Mouse (Mus musculus) naive thymus-derived CD4-positive, alpha-beta T cell, adult 2 months (primary cell): Measurements from ENCODE around the gene Ift122.

Source experiments
- DNase-seq: peaks from one replicate; pipeline ENCODE4 v3.0.0-alpha.2; 2011; ENCODE audit warnings: low read depth

The Ift122 gene

GRCm38 (mm10) chr6:115853091-115853813 is at the start of gene Ift122, which contains the start of gene Mbd4:
Gene Ift122 (plus strand): TSS chr6:115853470.
Gene Mbd4 (minus strand): TSS chr6:115853371.
- peak; percentile 100 for DNase-seq

- DNase-seq: peak; percentile 78
Measured at GRCm38 (mm10) chr6:115803541-115804382, 49.5 kb upstream of the Ift122 start.

- peak; percentile 14 for DNase-seq
Measured at GRCm38 (mm10) chr6:115804432-115805192, 48.7 kb upstream of the Ift122 start.

- DNase-seq: peak; percentile 15
Measured at GRCm38 (mm10) chr6:115807464-115808195, 45.6 kb upstream of the Ift122 start.

- DNase-seq: no peak
Measured at GRCm38 (mm10) chr6:115808196-115808487, 45.1 kb upstream of the Ift122 start.

GRCm38 (mm10) chr6:115808488-115809231 is 44.6 kb upstream of the Ift122 start, which contains the start of gene Rpl32:
Gene Rpl32 (minus strand): TSS chr6:115808747.
- DNase-seq: peak; percentile 96

GRCm38 (mm10) chr6:115811606-115812005 is 41.7 kb upstream of the Ift122 start:
- DNase-seq: no peak

- peak; percentile 69 for DNase-seq
Measured at GRCm38 (mm10) chr6:115814104-115814503, 39.2 kb upstream of the Ift122 start.

- DNase-seq: no peak
Measured at GRCm38 (mm10) chr6:115815041-115815440, 38.2 kb upstream of the Ift122 start.

GRCm38 (mm10) chr6:115818129-115818528 is 35.1 kb upstream of the Ift122 start:
- DNase-seq: no peak

- no peak for DNase-seq
Measured at GRCm38 (mm10) chr6:115821216-115821993, 31.9 kb upstream of the Ift122 start.

GRCm38 (mm10) chr6:115823850-115824464 is 29.3 kb upstream of the Ift122 start:
- peak; percentile 92 for DNase-seq

- no peak for DNase-seq
Measured at GRCm38 (mm10) chr6:115830779-115831601, 22.3 kb upstream of the Ift122 start.

GRCm38 (mm10) chr6:115832152-115832850 is 21.0 kb upstream of the Ift122 start:
- DNase-seq: no peak

GRCm38 (mm10) chr6:115833861-115834260 is 19.4 kb upstream of the Ift122 start:
- DNase-seq: no peak

GRCm38 (mm10) chr6:115838161-115838597 is 15.1 kb upstream of the Ift122 start, which contains the start of gene Efcab12:
Gene Efcab12 (minus strand): TSS chr6:115838412.
- DNase-seq: peak; percentile 74

GRCm38 (mm10) chr6:115838745-115839144 is 14.5 kb upstream of the Ift122 start:
- no peak for DNase-seq

- DNase-seq: no peak
Measured at GRCm38 (mm10) chr6:115845006-115845405, 8.3 kb upstream of the Ift122 start.
